In genomic region chr10:67212031-67212430, GRCm38 (mm10) we compare ENCODE assay signal across 9 mouse cellular contexts.
"Had no signal": no experiment of that assay in that cellular context is flagged by ENCODE, and none has a peak within 500 bp of the region (broad histone marks: within the 10 kb centered on the region; RNA-seq: fewer than 3 reads in every experiment).

No protein-coding gene starts in this region.

- H3K27me3 ChIP-seq: midbrain, embryonic 12.5 days; neural tube, embryonic 13.5 days had no signal

- H3K4me2 ChIP-seq: hindbrain, embryonic 14.5 days; midbrain, embryonic 12.5 days; neural tube, embryonic 13.5 days had no signal

- DNase-seq: kidney, postnatal 10 days; lung, adult 18-20 months; right cerebral cortex, postnatal 25 days; thymus, postnatal 36 days had no signal

- ATAC-seq: midbrain, embryonic 16.5 days had no signal

- H3K9ac ChIP-seq: hindbrain, embryonic 14.5 days; midbrain, embryonic 12.5 days; neural tube, embryonic 13.5 days had no signal

- H3K27ac ChIP-seq: hindbrain, embryonic 14.5 days; limb, embryonic 10.5 days; midbrain, embryonic 12.5 days; neural tube, embryonic 13.5 days had no signal

- H3K9me3 ChIP-seq: limb, embryonic 10.5 days; midbrain, embryonic 12.5 days; neural tube, embryonic 13.5 days had no signal

- H3K4me3 ChIP-seq: limb, embryonic 10.5 days; midbrain, embryonic 12.5 days; neural tube, embryonic 13.5 days had no signal
